Mouse (Mus musculus): ENCODE data around the gene 1700016K19Rik. TPM values are rescaled to one million over a fixed set of nuclear protein-coding genes. Genes with fewer than 3 reads are reported as not detected.

The 1700016K19Rik gene
- polyA plus RNA-seq, 1 experiment from 2014 or later = not detected

- ATAC-seq (ENCODE audit: extremely low read depth, insufficient number of reproducible peaks, low FRiP score, low TSS enrichment) = no peak
- H3K9me3 ChIP-seq = no peaks in the 10 kb centered on the region
- H3K9ac ChIP-seq = no peak overlapping the region
- H3K4me2 ChIP-seq = no peak overlapping the region
- no peaks in the 10 kb centered on the region for H3K27me3 ChIP-seq (replicated peaks)
- WGBS = 80% methylated on average over 6 of the region's 6 CpGs
- H3K4me1 ChIP-seq = no peaks in the 10 kb centered on the region
- H3K36me3 ChIP-seq = 0 out of 2 replicates have a peak, but pooled peaks cover 3% of the 10 kb centered on the region
- H3K27ac ChIP-seq (replicated peaks) = no peak overlapping the region
- H3K4me3 ChIP-seq = no peak overlapping the region
Measured at GRCm38 (mm10) chr11:76015251-76015650, 15.5 kb downstream of the 1700016K19Rik start.

- no peak for ATAC-seq (ENCODE audit: extremely low read depth, insufficient number of reproducible peaks, low FRiP score, low TSS enrichment)
- 0 out of 2 replicates have a peak, but pooled peaks cover 3% of the 10 kb centered on the region for H3K36me3 ChIP-seq
- H3K27ac ChIP-seq (replicated peaks) = no peak overlapping the region
- H3K9ac ChIP-seq = no peak overlapping the region
- no peak overlapping the region for H3K4me3 ChIP-seq
- H3K4me1 ChIP-seq = no peaks in the 10 kb centered on the region
- H3K27me3 ChIP-seq (replicated peaks) = no peaks in the 10 kb centered on the region
- 81% methylated on average over 4 of the region's 4 CpGs for WGBS
- H3K9me3 ChIP-seq = no peaks in the 10 kb centered on the region
- no peak overlapping the region for H3K4me2 ChIP-seq
Measured at GRCm38 (mm10) chr11:76015814-76016213, 16.1 kb downstream of the 1700016K19Rik start.

GRCm38 (mm10) chr11:76019879-76020278 lies 20.2 kb downstream of the 1700016K19Rik start:
- Histone ChIP-seq H3K9ac (no peak overlapping the region), H3K9me3 (no peaks in the 10 kb centered on the region), H3K4me3 (no peak overlapping the region), H3K36me3 (peaks cover 10% of the 10 kb centered on the region), H3K4me2 (no peak overlapping the region), H3K27me3 (replicated peaks) (0 out of 2 replicates have a peak, but pooled peaks cover under 1% of the 10 kb centered on the region), H3K4me1 (peaks cover under 1% of the 10 kb centered on the region; the same call in 1 of the 2 replicates), H3K27ac (replicated peaks) (no peak overlapping the region)
- WGBS = 73% methylated on average over 4 of the region's 4 CpGs
- ATAC-seq (ENCODE audit: extremely low read depth, insufficient number of reproducible peaks, low FRiP score, low TSS enrichment) = no peak

GRCm38 (mm10) chr11:76020916-76021315 lies 21.2 kb downstream of the 1700016K19Rik start:
- Histone ChIP-seq H3K27me3 (replicated peaks) (peaks cover 9% of the 10 kb centered on the region), H3K4me3 (no peak overlapping the region), H3K9me3 (no peaks in the 10 kb centered on the region), H3K4me1 (peaks cover 6% of the 10 kb centered on the region), H3K27ac (replicated peaks) (no peak overlapping the region), H3K36me3 (peaks cover 10% of the 10 kb centered on the region), H3K4me2 (no peak overlapping the region), H3K9ac (no peak overlapping the region)
- no peak for ATAC-seq (ENCODE audit: extremely low read depth, insufficient number of reproducible peaks, low FRiP score, low TSS enrichment)
- 63% methylated on average over 9 of the region's 9 CpGs for WGBS

- Histone ChIP-seq H3K27me3 (replicated peaks) (peaks cover 22% of the 10 kb centered on the region), H3K36me3 (peaks cover 7% of the 10 kb centered on the region), H3K27ac (replicated peaks) (no peak overlapping the region), H3K4me3 (no peak overlapping the region), H3K9me3 (no peaks in the 10 kb centered on the region), H3K4me1 (peaks cover 24% of the 10 kb centered on the region), H3K9ac (no peak overlapping the region), H3K4me2 (no peak overlapping the region)
- WGBS = 60% methylated on average over 7 of the region's 7 CpGs
- ATAC-seq (ENCODE audit: extremely low read depth, insufficient number of reproducible peaks, low FRiP score, low TSS enrichment) = no peak
Measured at GRCm38 (mm10) chr11:76025080-76025583, 25.4 kb downstream of the 1700016K19Rik start.

GRCm38 (mm10) chr11:76026527-76027138 lies 26.9 kb downstream of the 1700016K19Rik start:
- peak overlapping the region; percentile 53; the same call in 1 of the 2 replicates for H3K27ac ChIP-seq (replicated peaks)
- 9% methylated on average over 13 of the region's 14 CpGs for WGBS
- H3K9me3 ChIP-seq = no peaks in the 10 kb centered on the region
- peaks cover 24% of the 10 kb centered on the region for H3K4me1 ChIP-seq
- peak overlapping the region; percentile 85 for H3K4me3 ChIP-seq
- no peak for ATAC-seq (ENCODE audit: extremely low read depth, insufficient number of reproducible peaks, low FRiP score, low TSS enrichment)
- H3K36me3 ChIP-seq = peaks cover 7% of the 10 kb centered on the region
- peak overlapping the region; percentile 87 for H3K9ac ChIP-seq
- peaks cover 25% of the 10 kb centered on the region for H3K27me3 ChIP-seq (replicated peaks)
- peak overlapping the region; percentile 94 for H3K4me2 ChIP-seq

- H3K27ac ChIP-seq (replicated peaks) = peak within 1 kb of the TSS; percentile 53
- peak within 1 kb of the TSS; percentile 94 for H3K4me2 ChIP-seq
- peak within 1 kb of the TSS; percentile 87 for H3K9ac ChIP-seq
- WGBS = under 1% methylated on average over 97 of the region's 112 CpGs
- H3K27me3 ChIP-seq (replicated peaks) = peaks cover 25% of the 10 kb centered on the region
- peaks cover 3% of the 10 kb centered on the region; the same call in 1 of the 2 replicates for H3K36me3 ChIP-seq
- no peaks in the 10 kb centered on the region for H3K9me3 ChIP-seq
- peak; percentile 76 for ATAC-seq (ENCODE audit: extremely low read depth, insufficient number of reproducible peaks, low FRiP score, low TSS enrichment)
- peaks cover 24% of the 10 kb centered on the region for H3K4me1 ChIP-seq
- peak within 1 kb of the TSS; percentile 85 for H3K4me3 ChIP-seq
Measured at GRCm38 (mm10) chr11:76027139-76028071, 27.7 kb downstream of the 1700016K19Rik start, which contains the start of gene Rflnb. Gene Rflnb (minus strand): TSS chr11:76027782.

- 6% methylated on average over 10 of the region's 14 CpGs for WGBS
- Histone ChIP-seq H3K27ac (replicated peaks) (no peak overlapping the region), H3K4me1 (peaks cover 24% of the 10 kb centered on the region), H3K9ac (peak overlapping the region; percentile 87), H3K4me3 (peak overlapping the region; percentile 85), H3K36me3 (0 out of 2 replicates have a peak, but pooled peaks cover 3% of the 10 kb centered on the region), H3K4me2 (peak overlapping the region; percentile 94), H3K9me3 (no peaks in the 10 kb centered on the region), H3K27me3 (replicated peaks) (peaks cover 25% of the 10 kb centered on the region)
- ATAC-seq (ENCODE audit: extremely low read depth, insufficient number of reproducible peaks, low FRiP score, low TSS enrichment) = no peak
Measured at GRCm38 (mm10) chr11:76028072-76028465, 28.4 kb downstream of the 1700016K19Rik start.

GRCm38 (mm10) chr11:76033359-76033758 lies 33.6 kb downstream of the 1700016K19Rik start:
- Histone ChIP-seq H3K36me3 (no peaks in the 10 kb centered on the region), H3K9me3 (no peaks in the 10 kb centered on the region), H3K4me1 (no peaks in the 10 kb centered on the region), H3K9ac (no peak overlapping the region), H3K4me2 (no peak overlapping the region), H3K27me3 (replicated peaks) (peaks cover 10% of the 10 kb centered on the region), H3K27ac (replicated peaks) (no peak overlapping the region), H3K4me3 (no peak overlapping the region)
- 79% methylated on average over 6 of the region's 6 CpGs for WGBS
- ATAC-seq (ENCODE audit: extremely low read depth, insufficient number of reproducible peaks, low FRiP score, low TSS enrichment) = no peak

GRCm38 (mm10) chr11:76033836-76034235 lies 34.1 kb downstream of the 1700016K19Rik start:
- Histone ChIP-seq H3K9ac (no peak overlapping the region), H3K36me3 (no peaks in the 10 kb centered on the region), H3K27ac (replicated peaks) (no peak overlapping the region), H3K4me2 (no peak overlapping the region), H3K27me3 (replicated peaks) (peaks cover 10% of the 10 kb centered on the region), H3K9me3 (no peaks in the 10 kb centered on the region), H3K4me3 (no peak overlapping the region), H3K4me1 (no peaks in the 10 kb centered on the region)
- ATAC-seq (ENCODE audit: extremely low read depth, insufficient number of reproducible peaks, low FRiP score, low TSS enrichment) = no peak
- WGBS = 84% methylated on average over 4 of the region's 4 CpGs

- H3K4me1 ChIP-seq = no peaks in the 10 kb centered on the region
- H3K27me3 ChIP-seq (replicated peaks) = peaks cover 2% of the 10 kb centered on the region; the same call in 1 of the 2 replicates
- 79% methylated on average over 8 of the region's 8 CpGs for WGBS
- no peak overlapping the region for H3K4me2 ChIP-seq
- no peaks in the 10 kb centered on the region for H3K9me3 ChIP-seq
- no peak overlapping the region for H3K27ac ChIP-seq (replicated peaks)
- no peaks in the 10 kb centered on the region for H3K36me3 ChIP-seq
- H3K4me3 ChIP-seq = no peak overlapping the region
- H3K9ac ChIP-seq = no peak overlapping the region
- ATAC-seq (ENCODE audit: extremely low read depth, insufficient number of reproducible peaks, low FRiP score, low TSS enrichment) = no peak
Measured at GRCm38 (mm10) chr11:76035182-76035581, 35.5 kb downstream of the 1700016K19Rik start.

Measured in heart, embryonic 13.5 days (tissue).